Mouse (Mus musculus) heart, adult 11 months (tissue): Measurements from ENCODE around the gene Poldip3.

Experiments
- DNase-seq: peaks from one replicate; pipeline ENCODE4 v3.0.0; 2022

The Poldip3 gene

GRCm38 (mm10) chr15:83083530-83083929 lies 65.7 kb downstream of the Poldip3 start:
- DNase-seq = no peak
